Mouse (Mus musculus) left cerebral cortex, postnatal 36 days (tissue): ENCODE results near the gene Trim8. TPM values are rescaled to one million over a fixed set of nuclear protein-coding genes. Genes with fewer than 3 reads are reported as not detected.

Source experiments
- DNase-seq, 2 experiments: peaks; one replicate each; pipeline ENCODE4 v3.0.0; 2021 to 2022; ENCODE audit warnings: low spot score in 2 of 2, mixed read lengths in 1 of 2
- intact Hi-C: fragments of 180-260 bp; cut with DNase I; formaldehyde crosslinking; loops from one replicate; pipeline ENCODE4 v1.15.1; 2025
- total RNA-seq, 2 experiments: library from RNA; stranded (reverse); gene quantifications; 2 replicates each; pipeline ENCODE4 v1.2.3; 2021

Gene Trim8
- total RNA-seq: 100 to 1,000 TPM; 109 to 114 TPM

GRCm38 (mm10) chr19:46501401-46502068 lies at the start of gene Trim8:
Gene Trim8 (plus strand): TSS chr19:46501702.
- intact Hi-C loops: loop anchor here (2.0 to 5.0 kb wide), 5 partner anchors 23 to 105 kb away; partner anchors contain the start of genes Arl3, Sfxn2 and Sufu

GRCm38 (mm10) chr19:46452052-46452827 lies 49.3 kb upstream of the Trim8 start:
- peak; percentile 49 to 51 for DNase-seq
- intact Hi-C loops: loop anchor here (5.0 kb wide), 1 partner anchor 50 kb away; the partner anchor contains the start of gene Trim8

More at GRCm38 (mm10) chr19:46501401-46502068, at the start of gene Trim8:
- DNase-seq: peak; percentile 81 to 86

GRCm38 (mm10) chr19:46452916-46453315 lies 48.6 kb upstream of the Trim8 start:
- no peak for DNase-seq
- intact Hi-C loops: loop anchor here (5.0 kb wide), 1 partner anchor 49 kb away; the partner anchor contains the start of gene Trim8

GRCm38 (mm10) chr19:46454126-46454880 lies 47.2 kb upstream of the Trim8 start:
- intact Hi-C loops: loop anchor here (5.0 kb wide), 1 partner anchor 48 kb away; the partner anchor contains the start of gene Trim8
- no peak for DNase-seq

- DNase-seq: no peak
- intact Hi-C loops: no loop called here
These were observed 46.5 kb upstream of the Trim8 start for GRCm38 (mm10) chr19:46455032-46455431.

GRCm38 (mm10) chr19:46455556-46455955 lies 45.9 kb upstream of the Trim8 start:
- DNase-seq: no peak
- intact Hi-C loops: no loop called here

GRCm38 (mm10) chr19:46456018-46456735 lies 45.3 kb upstream of the Trim8 start:
- intact Hi-C loops: no loop called here
- no peak for DNase-seq

GRCm38 (mm10) chr19:46457798-46458197 lies 43.7 kb upstream of the Trim8 start:
- intact Hi-C loops: no loop called here

GRCm38 (mm10) chr19:46459256-46459655 lies 42.2 kb upstream of the Trim8 start:
- DNase-seq: no peak
- intact Hi-C loops: no loop called here

More at GRCm38 (mm10) chr19:46457798-46458197, 43.7 kb upstream of the Trim8 start:
- no peak for DNase-seq

- intact Hi-C loops: no loop called here
- DNase-seq: no peak
These were observed 41.6 kb upstream of the Trim8 start for GRCm38 (mm10) chr19:46459889-46460288.

GRCm38 (mm10) chr19:46462574-46462973 lies 38.9 kb upstream of the Trim8 start:
- DNase-seq: no peak

GRCm38 (mm10) chr19:46463446-46463845 lies 38.1 kb upstream of the Trim8 start:
- no peak for DNase-seq
- intact Hi-C loops: no loop called here

More at GRCm38 (mm10) chr19:46462574-46462973, 38.9 kb upstream of the Trim8 start:
- intact Hi-C loops: no loop called here

GRCm38 (mm10) chr19:46466160-46466559 lies 35.3 kb upstream of the Trim8 start:
- intact Hi-C loops: no loop called here
- DNase-seq: no peak

GRCm38 (mm10) chr19:46467051-46467503 lies 34.4 kb upstream of the Trim8 start:
- intact Hi-C loops: no loop called here
- no peak for DNase-seq

- DNase-seq: no peak
- intact Hi-C loops: no loop called here
These were observed 30.9 kb upstream of the Trim8 start for GRCm38 (mm10) chr19:46470364-46471240.

- intact Hi-C loops: no loop called here
- DNase-seq: no peak
These were observed 30.0 kb upstream of the Trim8 start for GRCm38 (mm10) chr19:46471324-46472093.

GRCm38 (mm10) chr19:46477432-46477845 lies 24.1 kb upstream of the Trim8 start:
- intact Hi-C loops: loop anchor here (2.0 kb wide), 1 partner anchor 23 kb away; the partner anchor contains the start of gene Trim8
- no peak for DNase-seq
